Mouse (Mus musculus): ENCODE results near the gene Ndufs1.
"Not testable (repeated sequence)": the region's sequence is repeated elsewhere in the genome, so short reads cannot be mapped to it uniquely, and the experiment has no call there.

Ndufs1 gene

DNA sequence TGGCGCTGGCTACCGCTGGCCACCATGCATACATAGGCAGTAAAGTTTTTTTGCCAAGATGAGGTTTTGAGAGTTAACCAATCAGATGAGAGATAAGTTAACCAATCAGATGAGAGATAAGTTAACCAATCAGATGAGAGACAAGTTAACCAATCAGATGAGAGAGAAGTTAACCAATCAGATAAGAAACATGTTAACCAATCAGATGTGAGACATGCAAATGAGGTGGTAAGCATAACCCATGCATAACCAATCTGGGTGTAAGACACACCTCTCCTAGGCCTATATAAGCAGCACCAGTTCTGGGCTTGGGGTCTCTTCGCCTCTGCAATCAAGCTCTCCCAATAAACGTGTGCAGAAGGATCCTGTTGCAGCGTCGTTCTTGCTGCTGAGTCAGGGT, 8.8 kb upstream of the Ndufs1 start:
- not testable (repeated sequence) for DNase-seq (ENCODE audit: low read depth in 2 of 2, low spot score in 2 of 2)

DNA sequence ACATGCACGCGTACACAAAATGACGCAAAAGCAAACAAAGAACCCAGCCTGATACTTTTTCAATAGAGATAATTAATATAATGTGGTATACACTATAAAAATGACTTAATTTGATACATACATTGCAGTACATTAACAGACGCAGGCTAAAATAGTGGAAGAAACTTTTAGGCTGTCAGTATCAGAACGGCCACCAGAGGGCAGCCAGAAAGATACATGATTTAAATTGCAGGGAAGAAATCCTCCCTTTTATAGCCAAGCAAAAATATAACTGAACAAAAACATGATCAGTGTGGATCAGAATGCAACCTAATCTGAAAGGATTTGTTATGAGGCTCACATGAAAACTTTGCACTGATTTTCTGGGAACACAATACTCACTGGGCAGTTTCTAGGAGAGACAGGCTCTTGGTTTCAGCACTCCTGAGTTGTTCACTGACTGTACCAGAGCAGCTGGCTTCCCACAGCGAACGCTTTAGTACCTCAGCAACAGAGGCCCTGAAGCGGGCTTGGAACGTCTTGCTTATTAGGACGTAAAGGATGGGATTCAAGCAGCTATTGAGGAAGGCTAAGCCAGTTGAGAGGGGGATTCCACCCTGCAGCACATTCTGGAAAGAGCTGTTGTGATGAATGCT, 6.1 kb upstream of the Ndufs1 start:
- DNase-seq (ENCODE audit: low read depth in 2 of 2, low spot score in 2 of 2): peak; percentile 24 to 57

DNA sequence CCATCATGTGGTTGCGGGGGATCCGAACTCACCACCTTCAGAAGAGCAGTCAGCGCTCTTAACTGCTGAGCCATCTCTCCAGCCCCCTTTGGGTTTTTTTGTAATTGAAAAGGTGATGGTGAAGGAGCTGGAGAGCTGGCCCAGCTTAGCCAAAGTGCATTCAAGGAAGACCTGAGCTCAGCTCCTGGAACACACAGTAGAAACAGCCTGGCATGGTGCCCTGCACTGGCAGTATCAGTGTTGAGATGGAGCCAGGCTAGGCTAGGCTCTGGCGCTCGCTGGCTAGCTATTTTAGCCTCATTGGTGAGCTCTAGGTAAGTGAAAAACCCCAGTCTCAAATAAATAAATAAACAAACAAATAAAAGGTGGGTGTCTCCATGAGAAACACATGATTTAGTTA, 5.6 kb upstream of the Ndufs1 start:
- no peak for DNase-seq (ENCODE audit: low read depth in 2 of 2, low spot score in 2 of 2)

DNA sequence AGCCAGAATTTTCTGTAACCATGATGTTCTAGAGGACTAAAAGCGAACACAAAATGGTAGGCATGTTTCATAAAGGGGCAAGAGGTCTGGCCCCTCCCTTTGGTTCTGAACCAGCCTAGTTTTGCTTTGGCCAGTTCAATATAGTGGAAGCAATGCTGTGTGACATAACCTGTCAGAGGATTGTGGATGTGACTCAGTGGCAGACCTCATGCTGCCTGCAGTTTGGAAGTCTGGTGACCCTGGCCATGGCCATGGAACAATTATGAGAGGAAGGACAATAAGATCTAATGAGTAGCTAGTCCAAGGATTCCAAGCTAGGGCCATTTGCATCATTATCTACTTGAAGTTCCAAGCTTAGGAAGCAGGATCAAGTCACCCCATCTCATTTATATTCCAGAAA, 4.8 kb upstream of the Ndufs1 start:
- DNase-seq (ENCODE audit: low read depth in 2 of 2, low spot score in 2 of 2): no peak

GRCm38 (mm10) chr1:63181019-63181418, 4.4 kb upstream of the Ndufs1 start:
- DNase-seq (ENCODE audit: low read depth in 2 of 2, low spot score in 2 of 2): peak; percentile 89 to 95

- not testable (repeated sequence) for DNase-seq (ENCODE audit: low read depth in 2 of 2, low spot score in 2 of 2)
These were observed 3.9 kb upstream of the Ndufs1 start for GRCm38 (mm10) chr1:63180575-63180974.

DNA sequence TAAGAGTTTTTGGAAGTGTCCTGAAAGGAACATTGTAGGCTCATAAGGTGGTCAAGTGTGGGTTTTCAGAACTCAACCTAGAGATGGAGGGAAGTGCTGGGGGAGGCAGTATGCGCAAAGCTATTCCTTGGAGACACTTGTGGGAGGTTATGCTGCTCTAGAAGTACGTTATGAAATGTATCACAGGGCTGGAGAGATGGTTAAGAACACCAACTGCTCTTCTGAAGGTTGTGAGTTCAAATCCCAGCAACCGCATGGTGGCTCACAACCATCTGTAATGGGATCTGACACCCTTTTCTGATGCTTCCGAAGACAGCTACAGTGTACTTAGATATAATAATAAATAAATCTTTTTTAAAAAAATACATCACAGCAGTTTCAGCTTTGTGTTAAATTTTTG, 3.5 kb upstream of the Ndufs1 start:
- DNase-seq (ENCODE audit: low read depth in 2 of 2, low spot score in 2 of 2): no peak

GRCm38 (mm10) chr1:63178308-63178707, 1.7 kb upstream of the Ndufs1 start:
- no peak for DNase-seq (ENCODE audit: low read depth in 2 of 2, low spot score in 2 of 2)

GRCm38 (mm10) chr1:63176259-63176603, 402 bp downstream of the Ndufs1 start:
- DNase-seq (ENCODE audit: low read depth in 2 of 2, low spot score in 2 of 2): no peak

GRCm38 (mm10) chr1:63175853-63176252, 780 bp downstream of the Ndufs1 start:
- DNase-seq (ENCODE audit: low read depth in 2 of 2, low spot score in 2 of 2): no peak

GRCm38 (mm10) chr1:63168638-63169037, 8.0 kb downstream of the Ndufs1 start:
- DNase-seq (ENCODE audit: low read depth in 2 of 2, low spot score in 2 of 2): no peak

- DNase-seq (ENCODE audit: low read depth in 2 of 2, low spot score in 2 of 2): no peak
These were observed 36.4 kb downstream of the Ndufs1 start for GRCm38 (mm10) chr1:63140231-63140630.

DNA sequence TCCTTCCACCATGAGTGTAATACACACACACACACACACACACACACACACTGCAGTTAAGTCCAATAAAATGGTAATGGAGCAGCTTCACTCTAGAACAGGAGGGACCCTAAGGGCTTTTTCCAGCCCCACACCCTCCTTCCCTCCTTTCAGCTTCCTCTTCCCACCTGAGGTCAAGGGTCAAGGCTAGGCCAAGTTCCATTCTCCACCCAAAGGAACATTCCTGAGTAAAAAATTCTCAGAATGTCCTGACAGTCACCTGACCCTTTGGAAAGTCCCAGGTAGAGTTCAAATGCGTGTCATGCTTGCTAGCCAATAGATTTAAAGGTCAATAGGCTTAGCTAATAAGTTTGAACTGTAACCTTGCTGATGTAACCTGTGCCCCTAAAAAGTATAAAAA, 38.0 kb downstream of the Ndufs1 start:
- not testable (repeated sequence) for DNase-seq (ENCODE audit: low read depth in 2 of 2, low spot score in 2 of 2)

GRCm38 (mm10) chr1:63137971-63138370, 38.7 kb downstream of the Ndufs1 start:
- DNase-seq (ENCODE audit: low read depth in 2 of 2, low spot score in 2 of 2): no peak

DNA sequence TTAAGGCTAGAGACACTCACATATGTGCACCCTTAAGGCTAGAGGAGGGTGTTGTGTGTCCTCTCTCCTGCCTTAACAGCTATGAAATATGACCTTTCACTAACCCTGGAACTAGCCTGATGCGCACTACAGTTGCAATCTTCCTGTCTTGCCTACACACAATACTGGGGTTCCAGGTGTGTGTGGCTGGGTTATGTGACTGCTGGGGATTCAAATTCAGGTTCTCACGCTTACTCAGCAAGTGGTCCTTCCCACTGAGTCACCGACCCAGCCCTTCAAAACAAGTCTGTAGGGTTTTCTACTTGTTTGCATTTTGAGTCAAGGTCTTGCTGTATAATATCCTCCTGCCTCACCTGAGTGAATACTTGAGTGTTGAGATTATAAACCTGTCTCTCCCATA, 42.1 kb downstream of the Ndufs1 start:
- DNase-seq (ENCODE audit: low read depth in 2 of 2, low spot score in 2 of 2): no peak

- no peak for DNase-seq (ENCODE audit: low read depth in 2 of 2, low spot score in 2 of 2)
These were observed 44.9 kb downstream of the Ndufs1 start for GRCm38 (mm10) chr1:63131766-63132165.

GRCm38 (mm10) chr1:63130883-63131282, 45.8 kb downstream of the Ndufs1 start:
- no peak for DNase-seq (ENCODE audit: low read depth in 2 of 2, low spot score in 2 of 2)

DNA sequence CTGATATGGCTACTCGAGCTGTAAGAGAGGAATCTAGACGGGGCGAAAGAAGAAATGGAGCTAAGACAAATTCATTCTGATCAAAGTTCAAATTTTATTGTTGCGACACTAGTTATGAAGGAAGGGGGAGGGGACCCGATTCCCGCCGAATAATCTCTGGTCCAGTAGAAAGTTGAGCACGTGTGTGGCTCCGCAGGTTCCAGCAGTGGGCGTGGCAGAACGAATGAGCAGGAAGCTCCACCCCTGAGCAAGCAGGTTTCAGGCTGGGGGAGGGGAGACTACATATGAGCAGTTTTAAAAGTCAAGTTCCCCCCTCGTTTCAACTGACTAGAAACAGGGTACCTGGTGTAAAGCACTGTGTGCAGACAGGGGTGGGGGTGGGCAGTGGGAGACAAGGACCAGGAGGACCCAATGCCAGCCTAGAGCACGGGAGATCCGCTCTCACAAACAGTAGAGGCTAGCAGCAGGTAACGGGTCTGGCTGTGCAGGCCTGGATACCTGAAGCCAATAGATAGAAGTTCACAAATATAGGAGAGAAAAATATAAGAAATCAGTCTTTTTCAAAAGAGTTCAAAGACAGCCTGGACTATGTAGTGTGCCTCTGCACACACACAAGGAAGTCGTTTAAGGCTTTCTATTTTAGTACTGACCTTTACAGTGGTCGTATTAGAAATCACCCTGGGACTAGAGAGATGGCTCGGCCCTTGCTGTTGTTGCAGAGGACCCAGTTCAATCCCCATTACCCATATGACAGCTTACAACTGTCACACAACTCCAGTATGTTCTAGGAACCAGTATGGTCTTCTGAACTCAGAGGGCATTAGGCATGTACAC, 46.6 kb downstream of the Ndufs1 start:
- no peak for DNase-seq (ENCODE audit: low read depth in 2 of 2, low spot score in 2 of 2)

GRCm38 (mm10) chr1:63129273-63129672, 47.4 kb downstream of the Ndufs1 start:
- DNase-seq (ENCODE audit: low read depth in 2 of 2, low spot score in 2 of 2): no peak

DNA sequence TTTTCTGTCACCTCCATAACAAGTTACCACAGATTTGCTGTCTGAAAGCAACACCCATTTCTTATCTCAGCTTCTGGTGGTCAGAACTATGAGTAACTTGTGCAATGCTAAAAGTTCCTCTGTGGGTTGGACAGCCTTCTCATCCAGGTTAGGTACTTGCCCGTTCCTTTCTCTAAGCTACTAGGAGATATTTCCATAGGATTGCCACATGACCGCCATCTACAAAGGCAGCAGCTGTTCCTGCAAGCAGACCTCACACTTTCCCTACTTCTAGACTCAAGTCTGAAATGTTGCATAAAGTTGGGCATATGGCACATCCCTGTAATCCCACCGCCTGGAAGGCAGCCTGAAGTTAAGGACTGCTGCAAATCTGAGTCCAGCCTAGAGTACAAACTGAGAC, 50.4 kb downstream of the Ndufs1 start:
- no peak for DNase-seq (ENCODE audit: low read depth in 2 of 2, low spot score in 2 of 2)

DNA sequence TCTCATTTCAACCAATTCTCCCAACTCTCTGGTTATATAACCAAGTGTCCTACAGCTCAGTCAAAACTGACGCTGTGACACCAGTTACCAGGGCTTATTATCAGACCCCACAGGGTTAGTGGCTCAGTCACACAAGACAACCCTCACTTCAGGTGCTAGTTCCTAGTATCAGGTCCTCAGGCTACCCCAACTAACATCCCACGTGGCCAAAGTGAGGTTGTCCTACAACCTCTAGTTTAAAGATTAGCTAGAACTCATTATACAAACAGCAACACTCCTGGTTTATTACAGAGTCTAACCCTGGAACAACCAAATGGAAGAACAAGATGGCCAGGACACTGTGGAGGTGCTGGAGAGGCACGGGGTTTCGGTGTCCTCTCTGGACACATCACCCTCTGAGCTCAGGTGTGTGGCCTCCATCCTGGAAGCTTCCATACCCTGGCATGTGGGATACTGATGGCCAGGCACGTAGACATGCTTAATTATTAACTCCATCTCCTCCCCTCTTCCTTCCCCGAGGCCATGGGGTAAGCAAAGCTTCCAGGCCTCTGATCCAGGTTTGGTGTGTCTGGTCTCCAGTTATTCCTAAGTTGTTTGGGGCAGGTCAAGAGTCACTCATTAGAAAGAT, 52.7 kb downstream of the Ndufs1 start:
- DNase-seq (ENCODE audit: low read depth in 2 of 2, low spot score in 2 of 2): no peak

- no peak for DNase-seq (ENCODE audit: low read depth in 2 of 2, low spot score in 2 of 2)
These were observed 54.6 kb downstream of the Ndufs1 start for GRCm38 (mm10) chr1:63122005-63122404.

Data from CD8-positive naive resting alpha-beta T cell, adult 2 months (primary cell).